Mouse (Mus musculus) urinary bladder, postnatal 14 days (tissue): ENCODE results near the gene Lmx1a.
A peak's percentile ranks its signal among the peaks of the same experiment; 100 is the strongest.

Experiments
- DNase-seq: peaks from one replicate; pipeline ENCODE4 v3.0.0; 2021; ENCODE audit warnings: low spot score

Gene Lmx1a

DNA sequence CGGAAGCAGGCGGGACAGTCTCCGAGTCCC is at the start of gene Lmx1a:
TSS of gene Lmx1a (plus strand) at position 6 of the 30 bp plus-strand sequence.
- no peak for DNase-seq

DNA sequence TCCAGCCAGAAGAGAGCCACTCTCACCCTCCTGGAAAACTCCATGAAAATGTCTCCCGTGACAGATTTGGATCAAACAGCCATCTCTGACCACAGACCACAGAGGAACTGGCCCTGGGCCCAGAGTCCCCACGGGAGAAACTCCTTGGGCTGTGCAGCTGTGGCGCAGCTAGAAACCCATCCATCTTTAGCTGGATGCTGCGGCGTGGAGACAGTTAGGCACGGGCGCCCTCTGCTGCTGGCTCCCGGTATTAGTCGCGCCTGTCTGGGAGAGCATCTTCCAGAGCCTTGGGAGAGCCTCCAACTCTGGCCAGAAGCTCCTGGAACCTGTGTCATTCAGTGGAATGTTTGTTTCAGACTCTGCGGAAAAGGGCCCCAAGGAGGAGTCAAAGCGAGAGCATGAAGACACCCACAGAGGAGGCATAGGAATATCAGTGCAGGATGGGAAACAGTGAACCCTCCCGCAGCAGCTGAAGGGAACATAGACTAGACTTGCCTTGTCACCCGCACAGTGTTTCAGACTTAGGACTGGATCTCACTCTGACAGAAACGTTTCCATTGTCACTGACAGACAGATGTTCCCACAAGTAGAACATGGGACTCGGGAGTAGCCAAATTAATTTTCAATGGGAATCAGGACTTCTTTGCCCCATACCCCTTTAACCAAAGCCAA is 44.0 kb upstream of the Lmx1a start:
- DNase-seq, result peak; percentile 83

DNA sequence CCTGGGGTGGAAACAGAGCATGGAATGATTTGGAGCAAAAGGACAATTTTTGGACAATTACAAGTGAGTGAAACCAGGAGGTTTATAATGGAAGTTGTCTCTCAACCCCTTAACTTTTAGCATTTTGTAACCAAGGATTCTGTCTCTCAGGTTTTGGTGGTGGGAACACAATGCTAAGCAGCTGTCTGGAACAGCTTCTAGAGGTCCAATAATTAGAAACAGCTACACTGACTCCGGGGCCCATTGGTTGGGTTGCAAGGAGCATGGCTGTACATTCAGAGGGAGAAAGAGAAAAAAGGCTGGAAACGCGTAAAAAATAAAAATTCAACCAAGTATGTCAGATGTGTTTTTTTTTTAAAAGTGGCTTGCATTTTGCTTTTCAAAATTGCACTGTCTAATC is 40.4 kb upstream of the Lmx1a start:
- DNase-seq, result no peak

DNA sequence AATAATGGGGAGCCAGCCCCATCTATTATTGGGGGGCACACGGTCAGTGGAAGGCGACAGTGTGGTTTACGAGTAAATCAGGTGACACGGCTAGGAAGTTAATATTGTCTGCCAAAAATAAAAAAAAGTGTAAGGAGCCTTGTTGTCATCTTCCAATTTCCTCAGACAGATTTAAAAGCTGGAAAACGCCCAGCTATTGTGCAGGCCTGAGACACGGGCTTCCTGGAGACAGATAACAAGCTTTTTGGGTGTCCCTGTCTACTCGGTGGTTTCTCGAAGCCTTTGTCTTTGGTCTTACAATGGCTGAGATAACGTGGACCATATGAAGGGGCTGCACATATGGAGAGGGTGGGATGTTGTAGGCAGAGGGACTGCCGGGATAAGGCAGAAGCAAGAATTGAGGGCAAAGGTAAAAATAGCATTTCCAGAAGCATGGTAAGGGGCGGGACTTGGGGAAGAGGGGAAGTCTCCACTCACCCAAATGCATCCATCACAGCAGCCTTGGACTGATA is 39.9 kb upstream of the Lmx1a start:
- DNase-seq, result peak; percentile 6

GRCm38 (mm10) chr1:167652336-167652735 is 36.7 kb upstream of the Lmx1a start:
- DNase-seq, result no peak

DNA sequence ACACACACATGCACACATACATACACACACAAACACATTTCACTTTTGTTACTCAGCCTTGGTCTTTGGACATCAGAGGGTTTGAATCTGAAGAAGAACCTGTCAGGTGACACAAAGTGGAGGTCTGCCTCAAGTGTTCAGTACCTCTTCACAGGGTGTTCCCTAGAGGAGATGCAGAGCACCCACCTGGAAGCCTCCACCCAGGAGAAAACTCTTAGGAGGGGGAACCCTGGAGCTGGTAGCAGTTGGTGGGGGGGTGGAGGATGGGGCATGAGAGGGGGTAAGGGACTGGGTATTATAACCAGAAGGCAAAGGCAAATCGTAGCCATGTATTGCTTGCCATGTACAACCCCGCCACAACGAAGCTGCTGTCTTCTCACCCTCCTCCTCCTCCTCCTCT is 30.0 kb upstream of the Lmx1a start:
- no peak for DNase-seq

- peak; percentile 50 for DNase-seq
Measured at GRCm38 (mm10) chr1:167660521-167661101, 28.4 kb upstream of the Lmx1a start.

- DNase-seq, result peak; percentile 16
Measured at GRCm38 (mm10) chr1:167661123-167661522, 27.9 kb upstream of the Lmx1a start.

DNA sequence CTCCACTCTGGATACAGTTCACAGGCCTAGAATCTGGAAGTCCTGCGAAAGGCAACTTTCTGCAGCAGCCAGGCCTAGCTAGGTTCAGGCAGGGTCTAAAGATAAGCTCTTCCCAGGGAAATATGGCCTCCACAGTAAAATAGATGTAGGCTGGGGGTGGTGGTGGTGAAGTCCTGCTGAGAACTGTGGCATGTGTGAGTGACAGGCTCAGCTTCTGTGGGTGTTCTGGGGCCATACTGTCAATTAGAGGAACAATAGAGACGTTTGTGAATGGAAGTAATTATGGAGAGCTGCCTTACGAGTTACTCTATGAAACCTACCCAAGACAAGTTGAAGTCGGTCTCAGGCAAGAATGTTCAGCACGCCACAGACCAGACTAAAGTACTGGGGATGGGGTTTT is 25.9 kb upstream of the Lmx1a start:
- DNase-seq, result no peak

GRCm38 (mm10) chr1:167669796-167670195 is 19.2 kb upstream of the Lmx1a start:
- DNase-seq, result peak; percentile 61

DNA sequence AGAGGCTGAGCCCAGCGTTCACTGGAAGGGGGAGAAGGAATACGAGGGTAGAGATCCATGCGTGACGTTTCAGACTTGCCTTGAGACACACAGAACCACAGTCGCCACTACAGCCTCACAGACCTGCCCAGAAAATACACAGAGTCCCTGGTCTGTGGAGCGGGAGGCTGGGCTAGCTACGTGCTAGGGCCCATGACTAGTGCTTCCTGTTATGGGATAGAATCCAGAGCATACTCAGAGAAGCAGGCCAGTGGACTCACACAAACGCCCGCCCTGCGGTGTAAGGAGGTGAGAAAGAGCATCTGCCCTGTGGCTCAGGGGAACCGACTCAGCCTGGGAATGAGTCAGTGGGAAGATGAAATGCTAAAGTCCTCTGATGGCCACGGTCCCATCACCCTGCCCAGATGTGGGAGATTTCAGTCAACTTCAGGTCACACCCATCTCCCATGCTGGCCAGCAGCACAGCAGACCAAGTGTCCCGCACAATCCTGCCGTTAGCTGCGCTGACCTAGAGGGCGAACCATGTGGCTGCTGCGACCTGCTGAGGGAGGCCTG is 16.5 kb upstream of the Lmx1a start:
- DNase-seq, result no peak

GRCm38 (mm10) chr1:167679061-167679460 is 10.0 kb upstream of the Lmx1a start:
- DNase-seq, result no peak

DNA sequence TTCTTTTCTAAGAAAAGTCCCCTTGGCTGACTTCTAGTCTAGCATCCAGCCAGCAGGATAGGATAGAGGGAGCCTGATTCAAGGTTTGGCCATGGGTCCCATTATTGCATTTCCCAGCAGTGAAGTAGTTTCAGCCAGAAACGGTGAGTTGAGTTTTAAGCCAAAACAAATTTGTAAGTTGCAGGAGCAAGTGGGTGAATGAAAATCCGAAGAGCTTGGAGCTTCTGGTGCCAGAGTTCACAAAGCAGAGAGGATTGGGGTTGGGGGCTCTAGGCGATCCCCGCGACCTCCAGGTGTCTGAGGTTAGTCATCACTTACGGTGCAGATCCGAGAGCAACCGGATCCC is 1.1 kb upstream of the Lmx1a start:
- no peak for DNase-seq

DNA sequence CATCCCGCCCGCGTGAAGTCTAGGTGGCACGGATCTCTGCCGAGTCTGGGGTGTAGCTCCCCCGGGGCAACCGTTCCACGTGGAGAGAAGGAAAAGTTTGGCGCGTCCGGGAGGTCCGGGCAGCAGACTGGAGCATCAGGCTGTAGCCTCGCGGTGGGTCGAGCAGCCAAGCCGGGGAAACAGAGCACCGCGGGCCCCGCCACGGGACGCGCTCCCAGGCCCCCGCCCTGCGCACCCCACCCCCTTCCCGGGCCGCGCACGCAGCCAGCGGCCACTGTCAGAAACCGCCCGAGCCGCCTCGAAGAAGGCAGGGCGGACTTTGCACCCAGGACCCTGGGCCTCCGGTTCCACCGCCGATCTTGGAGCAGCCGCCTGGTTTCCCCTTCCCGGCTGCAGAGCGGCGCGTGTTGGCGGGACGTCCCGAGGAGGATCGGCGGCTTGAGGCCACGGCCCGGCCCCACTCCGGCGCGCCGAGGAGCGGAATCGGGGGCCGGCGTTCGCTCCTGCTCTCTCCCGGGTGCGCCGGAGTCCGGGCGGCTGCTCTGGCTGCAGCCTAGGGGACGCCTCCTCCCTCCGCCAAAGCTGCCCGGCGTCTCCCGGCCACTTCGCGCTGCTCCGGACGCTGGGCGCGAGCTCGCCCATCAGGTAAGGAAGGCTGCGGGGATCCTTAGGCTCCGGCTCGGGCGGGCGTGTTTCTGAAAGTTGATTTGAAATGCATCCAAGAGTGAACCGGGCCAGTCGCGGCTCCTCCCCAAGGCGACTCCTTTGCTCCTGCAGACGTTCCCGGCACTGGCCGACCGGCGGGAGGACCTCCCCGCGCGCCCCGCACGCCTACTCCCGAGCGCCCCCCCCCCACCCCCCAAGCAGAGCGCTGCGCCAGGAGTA is 448 bp upstream of the Lmx1a start:
- peak; percentile 18 for DNase-seq

GRCm38 (mm10) chr1:167689262-167690137 is 463 bp downstream of the Lmx1a start:
- DNase-seq, result no peak

GRCm38 (mm10) chr1:167690138-167690710 is 1.2 kb downstream of the Lmx1a start:
- no peak for DNase-seq

DNA sequence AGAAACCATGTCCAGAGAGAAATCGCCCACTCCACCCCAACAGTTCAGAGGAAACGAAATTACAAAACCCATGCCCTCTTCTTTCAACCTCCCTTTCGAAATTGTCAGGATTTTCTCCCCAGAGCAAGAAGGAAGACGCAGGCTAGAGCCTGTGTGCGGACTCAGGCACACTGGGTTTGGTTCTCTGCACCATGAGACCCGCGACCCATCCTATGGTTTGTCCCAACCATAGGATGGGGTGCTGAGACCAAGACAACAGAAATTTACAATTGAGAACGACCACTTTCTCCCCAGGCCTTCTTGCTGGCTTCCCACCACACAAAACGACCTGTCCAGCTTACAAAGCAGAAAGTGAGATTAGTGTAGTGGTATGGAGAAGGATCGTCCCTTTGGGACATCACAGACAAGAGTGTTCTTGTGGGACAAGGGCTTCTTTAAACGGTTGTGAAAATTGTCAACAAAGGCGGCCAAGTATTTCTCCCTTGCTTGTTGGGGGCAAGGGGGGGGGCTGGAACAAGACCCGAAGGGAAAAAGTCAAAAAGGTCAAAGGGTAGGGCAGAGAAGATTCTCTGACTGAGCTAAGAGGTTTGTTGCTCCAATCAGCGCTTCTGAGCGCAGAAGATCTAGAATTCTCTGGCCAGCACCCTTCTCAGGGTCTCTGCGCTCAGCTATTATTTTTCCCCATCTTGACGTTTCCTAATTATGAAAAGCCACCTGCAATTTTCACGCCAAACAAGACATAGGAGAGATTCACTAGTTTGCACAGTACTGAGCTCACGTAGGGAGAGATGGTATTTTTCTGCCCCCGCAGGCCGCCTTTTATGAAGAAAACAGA is 1.9 kb downstream of the Lmx1a start:
- no peak for DNase-seq

DNA sequence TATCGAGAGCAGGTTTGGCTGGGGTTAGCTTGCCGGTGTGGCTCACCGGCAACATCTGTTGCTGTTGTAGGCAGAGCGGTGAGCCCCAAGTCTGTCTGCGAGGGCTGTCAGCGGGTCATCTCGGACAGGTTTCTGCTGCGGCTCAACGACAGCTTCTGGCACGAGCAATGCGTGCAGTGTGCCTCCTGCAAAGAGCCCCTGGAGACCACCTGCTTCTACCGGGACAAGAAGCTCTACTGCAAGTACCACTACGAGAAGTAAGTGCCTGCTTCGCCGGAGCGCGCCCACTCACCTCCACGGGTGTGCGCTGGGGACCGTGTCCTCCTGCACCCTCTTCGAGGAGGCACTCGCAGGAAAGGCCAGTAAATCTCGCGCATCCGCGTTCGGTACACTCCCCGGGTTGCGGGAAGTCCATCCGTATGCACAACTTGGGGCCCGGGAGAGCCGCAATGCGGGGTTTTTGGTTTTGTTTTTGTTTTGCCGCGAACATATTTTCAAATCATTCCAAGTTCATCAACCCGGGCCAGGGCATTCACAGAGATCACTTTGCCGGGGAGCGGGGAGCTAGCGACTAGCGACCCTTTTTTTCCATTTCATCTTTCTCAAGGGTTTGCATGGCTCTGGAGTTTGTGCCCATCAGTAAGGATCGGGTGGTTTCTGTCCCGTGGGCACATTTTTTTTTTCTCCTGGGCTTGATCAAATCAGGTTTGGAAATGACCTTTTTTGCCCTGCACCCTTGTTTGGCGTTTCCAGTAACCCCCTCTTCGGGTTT is 3.1 kb downstream of the Lmx1a start:
- no peak for DNase-seq

- no peak for DNase-seq
Measured at GRCm38 (mm10) chr1:167692683-167693045, 3.6 kb downstream of the Lmx1a start.

DNA sequence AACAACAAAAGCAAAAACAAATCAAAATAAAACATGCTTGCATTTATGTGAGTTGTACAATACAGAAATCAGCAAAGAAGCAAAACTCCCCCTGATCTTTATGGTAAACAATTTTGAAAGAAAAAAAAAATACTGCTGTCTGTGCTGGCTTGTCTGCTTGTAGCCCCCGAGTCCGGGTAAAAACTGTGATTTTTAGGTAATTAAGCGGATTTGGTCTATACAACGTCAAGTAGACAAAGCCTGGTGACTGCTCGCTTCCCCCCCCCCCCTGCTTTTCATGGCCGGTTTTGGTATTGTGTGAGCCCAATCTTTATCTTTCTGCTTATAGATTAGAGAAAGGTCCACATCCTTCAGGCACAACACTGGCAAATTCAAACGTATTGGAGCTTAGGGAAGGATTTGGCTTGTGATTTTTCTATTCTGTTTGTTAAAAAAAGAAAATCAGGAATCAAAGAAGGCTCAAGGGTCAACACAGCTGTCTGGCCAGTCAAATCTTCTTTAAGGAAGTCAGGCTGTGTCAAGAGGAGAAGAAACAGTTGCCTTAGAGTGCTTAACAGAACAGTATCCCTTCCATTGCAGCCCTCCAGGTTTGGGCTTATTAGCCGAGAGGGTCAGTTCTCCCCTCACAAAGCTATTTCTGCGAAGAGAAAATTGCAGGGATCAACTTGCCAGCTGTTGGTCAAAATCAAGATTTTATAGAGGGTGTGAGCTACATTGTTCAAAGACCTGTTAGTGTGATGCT is 4.6 kb downstream of the Lmx1a start:
- DNase-seq, result no peak
